Mouse (Mus musculus) right cerebral cortex, postnatal 4 days (tissue): Measurements from ENCODE around the gene Ap5z1.

ENCODE experiments used
- DNase-seq: peaks from one replicate; pipeline ENCODE4 v3.0.0-alpha.2; 2022

Ap5z1 gene

GRCm38 (mm10) chr5:142524711-142525464 is 61.1 kb downstream of the Ap5z1 start:
- DNase-seq = no peak
